Mouse (Mus musculus) frontal cortex, postnatal 36 days (tissue): ENCODE results near the gene Gm20388.
A peak's percentile ranks its signal among the peaks of the same experiment; 100 is the strongest.

Source experiments
- DNase-seq, 2 experiments: peaks; one replicate each; pipeline ENCODE4 v3.0.0; 2022; ENCODE audit warnings: low spot score in 2 of 2

Gene Gm20388

DNA sequence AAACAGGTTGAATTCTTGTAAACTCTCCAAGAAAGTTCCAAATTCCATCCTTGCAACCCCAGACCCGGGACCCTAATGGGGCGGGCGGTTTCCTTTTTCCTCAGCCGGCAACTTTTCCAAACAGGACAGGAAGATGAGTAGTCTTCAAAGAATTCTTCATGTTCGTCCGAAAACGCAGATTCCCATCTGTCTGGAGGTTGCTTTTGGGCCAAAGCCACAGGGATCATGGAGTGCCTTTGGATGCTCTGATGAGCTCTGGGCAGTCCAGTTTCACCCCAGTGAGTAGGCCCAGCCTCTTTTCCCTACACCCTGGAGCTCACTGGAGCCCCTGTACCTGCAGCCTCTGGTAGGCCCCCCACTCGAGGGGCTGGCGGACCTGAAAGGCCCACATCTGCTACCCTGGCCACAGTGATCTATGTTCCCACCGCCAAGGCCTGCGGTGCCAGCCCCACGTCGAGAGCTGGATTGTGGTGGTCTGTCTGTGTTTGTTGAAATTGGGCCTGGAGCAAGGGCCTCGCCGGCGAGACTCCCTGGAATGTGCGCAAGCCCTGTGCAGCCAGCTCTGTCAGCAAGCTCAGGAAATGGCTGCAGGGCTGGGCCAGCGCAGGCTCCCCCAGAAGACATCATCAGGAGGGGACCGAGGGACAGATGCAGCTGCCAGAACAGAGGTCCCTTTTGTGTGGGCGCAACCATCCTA is 1567.4 kb downstream of the Gm20388 start:
- DNase-seq, result no peak

GRCm38 (mm10) chr8:121479144-121479543 is 1568.5 kb downstream of the Gm20388 start:
- no peak for DNase-seq

GRCm38 (mm10) chr8:121480411-121481031 is 1569.9 kb downstream of the Gm20388 start:
- DNase-seq, result no peak

DNA sequence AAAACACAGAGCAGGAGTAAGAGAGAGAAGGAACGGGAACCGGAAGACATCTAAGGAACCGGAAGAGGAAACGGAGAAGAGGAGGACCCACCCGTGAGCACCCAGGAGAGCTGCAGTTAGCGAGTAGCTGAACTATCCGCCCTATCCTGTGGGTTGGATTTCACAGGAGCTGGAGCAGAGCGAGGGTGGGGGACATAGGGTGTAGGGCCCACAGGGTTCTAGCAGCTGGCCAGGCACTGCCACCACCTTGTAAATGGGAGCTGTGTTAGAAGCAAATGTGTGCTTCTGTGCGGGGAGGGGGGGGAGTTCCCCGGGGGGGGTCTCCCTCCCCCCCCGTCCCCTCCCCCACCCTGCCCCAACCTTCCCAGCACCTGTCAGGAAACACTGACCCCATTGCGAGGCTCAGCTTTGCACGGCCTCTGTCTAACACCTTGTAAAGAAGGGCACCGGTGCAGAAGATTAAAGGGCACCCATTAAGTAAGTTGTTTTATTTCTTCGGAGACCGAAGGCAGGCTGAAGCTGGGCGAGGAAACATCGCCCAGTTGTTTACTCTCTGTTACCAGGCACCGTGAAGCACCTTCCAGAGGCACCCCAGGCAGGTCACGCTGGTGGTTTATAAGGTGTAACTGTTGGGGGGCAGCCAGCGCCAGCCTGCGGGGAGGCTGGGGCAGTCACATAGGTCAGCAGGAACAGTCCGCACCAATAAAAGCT is 1573.6 kb downstream of the Gm20388 start:
- DNase-seq, result no peak

- DNase-seq, result no peak
These were observed 1581.0 kb downstream of the Gm20388 start for GRCm38 (mm10) chr8:121491633-121492032.

GRCm38 (mm10) chr8:121497621-121498020 is 1587.0 kb downstream of the Gm20388 start:
- no peak for DNase-seq

GRCm38 (mm10) chr8:121511751-121512150 is 1601.1 kb downstream of the Gm20388 start:
- DNase-seq, result no peak

DNA sequence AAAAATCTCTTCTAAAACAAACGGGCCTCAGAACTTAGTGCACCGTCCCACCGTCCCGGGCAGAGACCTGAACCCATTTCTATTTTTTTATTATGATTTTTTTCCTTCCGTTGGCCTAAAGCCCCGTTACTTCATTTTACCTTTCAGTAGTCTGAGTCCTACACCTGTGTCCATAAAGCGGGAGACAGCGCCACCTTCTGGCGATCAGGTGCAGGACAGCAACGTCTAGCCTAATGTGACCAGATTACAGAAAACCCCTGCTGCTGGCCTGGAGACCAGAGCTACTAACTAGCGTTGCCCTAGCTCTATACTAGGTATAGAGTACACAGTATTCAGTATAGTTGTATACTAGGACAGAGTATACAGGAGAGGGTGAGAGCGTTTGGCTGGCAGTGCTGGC is 1602.8 kb downstream of the Gm20388 start:
- peak; percentile 81 to 83 for DNase-seq

DNA sequence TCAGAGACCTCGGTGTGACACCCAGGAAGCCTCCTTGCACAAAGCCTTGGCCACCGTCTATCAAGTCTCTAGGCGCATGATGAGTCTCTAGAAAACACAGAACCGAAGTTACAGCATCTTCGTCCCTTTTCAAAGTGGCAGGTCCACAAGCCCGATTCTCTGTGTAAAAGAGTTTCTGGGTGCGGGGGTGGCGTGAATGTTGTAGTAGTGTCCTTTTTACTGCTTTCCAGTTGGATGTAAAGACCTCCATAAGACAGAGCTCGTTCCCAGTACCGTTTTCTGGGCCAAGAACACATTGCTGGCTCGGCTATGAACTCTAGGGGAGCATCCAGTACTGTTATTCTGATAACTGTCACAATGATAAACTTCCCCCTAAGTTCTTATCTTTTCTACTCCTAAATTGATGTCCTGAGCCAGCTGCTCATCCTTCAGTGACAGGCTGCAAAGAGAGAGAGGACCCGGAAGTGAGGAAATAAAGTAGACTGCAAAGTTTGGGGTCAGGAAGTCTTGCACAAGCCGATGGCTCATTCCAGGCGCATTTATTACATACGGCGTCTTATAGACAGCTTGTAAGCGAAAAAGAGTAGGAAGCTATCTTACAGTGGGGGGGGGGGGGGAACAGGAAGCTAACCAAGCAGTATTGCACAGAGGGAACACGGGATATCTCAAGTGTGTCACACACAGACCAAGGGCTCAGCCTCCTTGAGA is 1614.6 kb downstream of the Gm20388 start:
- no peak for DNase-seq

- DNase-seq, result no peak
These were observed 1616.3 kb downstream of the Gm20388 start for GRCm38 (mm10) chr8:121526811-121527550.

DNA sequence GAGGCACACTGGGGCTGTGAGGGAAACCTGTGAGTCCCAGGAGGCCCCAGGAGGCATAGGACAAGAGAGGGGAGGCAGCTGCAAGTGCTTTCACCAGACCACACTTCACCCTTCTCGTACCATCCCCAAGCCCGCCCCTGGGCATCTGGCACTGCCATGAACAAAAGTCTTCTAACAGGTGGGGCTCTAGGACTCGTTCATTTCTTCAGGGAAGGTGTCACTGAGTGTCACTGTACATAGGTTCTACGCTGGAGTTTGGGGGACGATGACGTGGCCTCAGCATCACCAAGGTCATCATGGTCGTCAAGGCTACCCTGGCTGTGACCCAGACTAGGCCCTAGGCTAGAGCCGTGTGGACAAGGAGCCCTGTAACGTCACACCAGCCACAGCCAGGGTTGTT is 1617.1 kb downstream of the Gm20388 start:
- no peak for DNase-seq

DNA sequence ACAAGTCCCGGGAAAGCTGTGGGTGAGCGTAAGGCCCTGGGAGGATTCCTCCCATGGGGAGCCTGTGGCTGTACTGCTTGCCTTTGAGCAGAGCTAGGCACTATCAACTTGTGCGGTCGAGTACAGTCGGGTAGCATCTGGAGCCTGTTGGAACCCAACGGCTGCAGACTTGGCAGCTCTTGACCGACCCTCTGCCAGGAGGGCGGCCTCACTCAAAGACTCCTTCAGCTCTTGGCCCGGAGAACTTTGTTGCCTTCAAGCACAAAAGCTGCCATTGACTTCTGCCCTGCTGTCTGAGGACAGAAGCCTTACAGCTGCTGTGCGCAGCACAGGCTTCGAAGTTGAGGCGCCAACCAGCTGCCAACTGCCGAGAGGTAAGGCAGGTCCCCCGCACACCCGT is 1618.1 kb downstream of the Gm20388 start:
- DNase-seq, result no peak

GRCm38 (mm10) chr8:121530639-121531038 is 1620.0 kb downstream of the Gm20388 start:
- no peak for DNase-seq

DNA sequence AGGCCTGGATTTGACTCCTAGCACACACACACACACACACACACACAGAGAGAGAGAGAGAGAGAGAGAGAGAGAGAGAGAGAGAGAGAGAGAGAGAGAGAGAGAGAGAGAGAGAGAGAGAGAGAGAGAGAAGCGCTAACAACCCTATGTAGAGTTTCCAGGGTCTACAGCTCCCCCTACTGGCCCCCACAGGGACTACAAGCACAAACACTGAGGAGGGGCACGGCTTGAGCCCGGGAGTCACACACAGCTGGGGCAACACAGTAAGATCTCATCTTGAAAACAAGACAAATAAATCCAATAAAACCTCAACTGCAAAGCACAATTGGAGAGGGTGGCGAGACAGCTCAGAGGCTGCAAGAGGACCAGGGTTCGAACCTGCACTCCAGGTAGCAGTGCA is 1621.7 kb downstream of the Gm20388 start:
- no peak for DNase-seq

DNA sequence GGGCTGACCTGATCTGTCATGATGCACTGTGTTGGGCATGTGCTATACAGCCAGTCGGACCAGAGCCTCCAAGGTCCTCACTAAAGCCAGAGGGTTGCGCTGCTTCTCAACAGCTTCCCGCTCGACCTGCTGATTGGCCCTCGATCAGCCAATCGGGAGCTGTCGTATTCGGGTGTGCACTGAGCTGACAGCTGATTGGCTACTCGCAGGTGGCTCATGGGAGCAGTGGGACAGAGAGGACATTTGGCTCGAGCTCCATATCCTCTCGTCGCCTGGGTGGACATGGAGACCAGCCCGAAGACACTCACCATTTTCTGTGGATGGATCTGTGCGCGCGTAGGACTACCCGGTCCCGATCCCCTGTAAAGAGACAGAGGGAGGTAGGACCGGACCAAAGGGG is 1631.2 kb downstream of the Gm20388 start:
- DNase-seq, result no peak

DNA sequence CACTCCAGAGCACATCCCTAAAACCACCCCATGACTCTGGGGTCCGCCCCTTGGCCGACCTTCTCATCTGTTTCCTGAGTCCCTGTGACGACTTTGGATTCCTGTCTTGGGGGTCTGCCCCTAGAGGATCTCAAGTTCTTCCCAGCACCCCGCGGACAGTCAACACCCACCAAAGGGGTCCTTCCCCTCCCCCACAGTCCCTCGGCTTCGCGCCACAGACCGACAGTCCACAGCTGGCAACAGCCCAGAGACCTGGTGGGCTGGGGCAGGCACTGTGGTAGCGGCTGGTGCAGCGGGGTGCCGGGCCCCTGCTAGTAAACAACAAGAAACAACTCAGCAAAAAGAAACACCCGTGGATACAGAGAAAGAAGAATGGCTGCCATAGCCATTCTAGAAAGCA is 1632.3 kb downstream of the Gm20388 start:
- DNase-seq, result no peak

DNA sequence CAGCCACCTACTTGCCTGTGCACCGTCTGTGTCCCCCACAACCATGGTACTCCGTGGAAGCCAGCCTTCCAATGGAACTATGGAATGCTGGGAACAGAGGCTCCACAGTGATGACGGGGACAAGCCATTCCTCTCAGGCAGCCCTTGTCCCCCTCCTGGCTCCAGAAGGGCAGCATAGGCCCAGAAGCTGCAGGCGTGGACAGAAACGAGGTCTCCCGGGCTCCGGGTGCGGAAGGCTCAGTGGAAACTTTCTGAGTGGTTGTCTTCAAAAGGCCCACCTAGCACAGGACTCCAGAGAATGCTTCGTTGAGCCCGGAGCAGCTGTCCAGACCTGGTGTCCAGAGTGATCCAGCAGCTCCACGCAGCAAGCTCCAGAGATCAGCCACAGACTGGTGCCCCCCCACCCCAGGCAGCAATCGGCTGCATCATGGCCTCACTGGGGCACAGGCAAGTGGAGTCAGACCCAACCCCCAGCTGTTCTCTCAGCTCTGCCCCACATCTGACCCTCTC is 1633.7 kb downstream of the Gm20388 start, which contains the start of gene 1700018B08Rik:
1700018B08Rik (minus strand) TSS at position 45 of the 510 bp plus-strand sequence.
- DNase-seq, result no peak

DNA sequence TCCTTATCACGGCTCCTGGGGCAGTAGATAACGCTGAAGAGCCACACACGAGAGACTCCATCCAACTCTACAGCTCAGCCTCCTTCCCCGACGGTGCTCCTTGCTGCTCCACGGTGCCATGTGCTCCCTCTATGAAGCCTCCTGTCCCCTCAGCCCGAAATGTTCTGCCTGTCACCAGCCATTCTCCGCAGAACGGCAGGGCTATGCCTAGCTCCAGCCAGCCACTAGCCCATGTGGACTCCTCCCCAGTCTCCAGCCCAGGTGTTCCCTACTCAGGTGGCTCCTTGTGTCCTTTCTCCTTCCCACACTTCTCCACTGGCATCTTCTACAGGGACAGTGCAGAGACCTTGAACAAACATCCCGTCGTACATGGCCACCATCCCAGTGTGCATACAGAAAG is 1634.3 kb downstream of the Gm20388 start:
- DNase-seq, result no peak

DNA sequence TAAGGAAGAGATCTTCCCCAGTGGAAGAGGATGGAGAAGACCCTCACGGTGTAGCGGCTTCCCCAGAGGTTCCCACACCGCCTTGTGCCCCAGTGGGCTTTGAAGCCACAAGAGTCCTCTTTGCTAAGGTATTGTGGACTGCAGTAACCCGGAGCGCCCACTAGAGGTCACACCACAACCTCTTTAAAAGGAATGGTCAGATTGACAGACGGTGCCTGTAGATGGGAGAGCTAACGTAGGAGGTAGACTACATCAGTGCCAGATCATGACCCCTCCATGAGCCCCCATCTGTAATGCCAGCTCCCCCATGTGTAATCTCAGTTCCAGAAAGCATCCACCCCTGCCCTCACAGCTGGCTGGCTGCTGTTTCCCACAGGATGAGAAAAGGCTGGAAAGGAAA is 1636.5 kb downstream of the Gm20388 start:
- peak; percentile 61 to 84 for DNase-seq

- DNase-seq, result no peak
These were observed 1639.4 kb downstream of the Gm20388 start for GRCm38 (mm10) chr8:121550056-121550455.
